Mouse (Mus musculus): Measurements from ENCODE around the gene Cbarp. TPM values are rescaled to one million over a fixed set of nuclear protein-coding genes. Genes with fewer than 3 reads are reported as not detected.

Cbarp gene
- polyA plus RNA-seq, 1 experiment from 2014 or later: 45.3 TPM

DNA sequence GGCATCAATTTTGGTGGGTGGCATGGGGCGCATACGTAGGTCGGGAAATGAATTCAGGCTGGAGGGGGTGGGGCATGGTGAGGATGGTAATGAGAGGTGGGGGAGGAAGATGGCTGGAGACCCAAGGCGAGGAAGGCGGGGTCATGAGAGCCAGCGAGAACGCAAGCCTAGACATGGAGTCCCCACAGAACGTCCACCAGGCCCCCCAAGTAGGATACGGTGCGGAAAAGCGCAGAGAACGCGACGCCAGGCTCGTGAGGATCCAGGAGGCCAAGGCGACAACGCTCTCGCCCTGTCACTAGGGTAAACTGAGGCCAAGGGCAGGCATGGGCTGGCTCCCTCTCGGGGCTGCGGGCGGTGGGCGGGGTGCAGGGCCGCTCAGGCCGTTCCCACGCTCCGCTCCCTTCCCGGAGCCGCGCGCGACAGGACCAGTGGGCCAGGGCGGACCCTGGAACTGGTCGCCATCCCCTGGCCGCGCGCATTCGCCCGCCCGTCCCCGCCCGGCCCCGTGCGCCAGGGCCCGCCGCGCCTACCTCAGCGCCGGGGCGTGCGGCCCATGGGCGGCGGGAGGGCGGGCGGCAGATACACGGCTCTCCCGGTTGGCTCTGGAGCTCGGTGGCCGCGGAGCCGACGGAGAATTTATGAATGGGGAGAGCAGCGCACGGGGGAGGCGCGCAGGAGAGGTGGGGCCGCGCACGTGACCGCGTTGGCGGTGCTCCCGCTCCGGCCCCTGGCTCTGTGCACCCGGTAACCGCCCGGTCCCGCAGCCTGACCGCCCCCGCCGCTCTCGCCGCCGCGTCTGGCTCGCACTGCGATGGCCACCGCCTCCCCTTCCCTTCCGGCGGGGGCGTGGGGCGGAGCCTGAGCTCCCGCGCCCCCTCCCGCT lies 1.8 kb downstream of the Cbarp start, which contains the start of gene Atp5d:
Gene Atp5d, plus strand, starts transcription at position 80 of the 886 bp plus-strand sequence.
- under 1% methylated on average over 85 of the region's 94 CpGs for WGBS
- ATAC-seq: peak; percentile 7
- peaks cover 63% of the 10 kb centered on the region for H3K4me1 ChIP-seq (replicated peaks)

GRCm38 (mm10) chr10:80137626-80138552 lies 2.7 kb downstream of the Cbarp start:
- Histone ChIP-seq H3K9me3 (no peaks in the 10 kb centered on the region), H3K9ac (replicated peaks) (peak overlapping the region; percentile 98), H3K36me3 (peaks cover 36% of the 10 kb centered on the region), H3K4me1 (replicated peaks) (peaks cover 59% of the 10 kb centered on the region), H3K4me2 (replicated peaks) (peak overlapping the region; percentile 90), H3K4me3 (replicated peaks) (peak overlapping the region; percentile 83), H3K27ac (peak overlapping the region; percentile 95), H3K27me3 (peaks cover 21% of the 10 kb centered on the region)
- no peak for ATAC-seq
- under 1% methylated on average over 26 of the region's 33 CpGs for WGBS

More for the DNA sequence above, 1.8 kb downstream of the Cbarp start, which contains the start of gene Atp5d:
- H3K36me3 ChIP-seq: peaks cover 32% of the 10 kb centered on the region
- peak within 1 kb of the TSS; percentile 90 for H3K4me2 ChIP-seq (replicated peaks)
- H3K9ac ChIP-seq (replicated peaks): peak within 1 kb of the TSS; percentile 98
- peak within 1 kb of the TSS; percentile 83 for H3K4me3 ChIP-seq (replicated peaks)
- peaks cover 21% of the 10 kb centered on the region for H3K27me3 ChIP-seq
- H3K9me3 ChIP-seq: no peaks in the 10 kb centered on the region
- peak within 1 kb of the TSS; percentile 95 for H3K27ac ChIP-seq

DNA sequence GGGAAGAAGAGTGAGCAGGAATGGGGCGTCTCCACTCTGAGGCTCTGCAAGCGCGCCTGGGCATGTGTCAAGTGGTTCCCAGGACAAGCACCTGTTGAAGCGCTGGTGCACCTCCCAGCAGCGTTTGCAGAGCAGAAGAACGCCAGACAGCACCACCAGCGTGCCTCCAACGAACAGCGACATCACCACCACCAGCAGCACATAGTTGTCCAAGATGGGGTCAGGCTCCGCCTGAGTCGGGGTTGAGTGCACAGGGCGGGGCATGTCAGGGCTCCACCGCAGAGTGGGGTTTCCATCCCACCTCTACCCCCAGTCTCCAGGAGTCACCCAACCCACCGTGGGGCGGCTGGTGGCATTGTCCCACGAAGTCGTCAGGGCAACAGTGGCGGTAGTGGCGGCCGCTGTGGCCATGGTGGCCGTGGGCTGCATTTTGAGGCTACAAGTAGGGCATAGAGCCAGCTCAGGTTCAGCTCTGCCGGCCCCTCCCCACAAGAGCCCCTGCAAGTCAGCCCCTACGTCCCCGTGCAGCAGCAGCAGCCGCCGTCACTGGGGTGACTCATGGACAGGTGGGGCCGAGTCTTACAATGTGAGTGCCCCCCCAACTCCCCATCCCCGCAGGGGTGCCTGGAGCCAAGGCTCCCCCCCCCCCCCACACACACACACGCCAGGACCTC lies 3.5 kb downstream of the Cbarp start:
- Histone ChIP-seq H3K9me3 (no peaks in the 10 kb centered on the region), H3K27ac (peak overlapping the region; percentile 95), H3K4me1 (replicated peaks) (peaks cover 58% of the 10 kb centered on the region), H3K9ac (replicated peaks) (peak overlapping the region; percentile 98), H3K36me3 (peaks cover 44% of the 10 kb centered on the region), H3K27me3 (peaks cover 21% of the 10 kb centered on the region), H3K4me3 (replicated peaks) (peak overlapping the region; percentile 83), H3K4me2 (replicated peaks) (peak overlapping the region; percentile 90)
- ATAC-seq: peak; percentile 7; the same call in 1 of the 2 replicates
- WGBS: 3% methylated on average over 29 of the region's 29 CpGs

GRCm38 (mm10) chr10:80136179-80136951 lies 4.3 kb downstream of the Cbarp start:
- Histone ChIP-seq H3K4me2 (replicated peaks) (peak overlapping the region; percentile 90), H3K9me3 (no peaks in the 10 kb centered on the region), H3K4me3 (replicated peaks) (peak overlapping the region; percentile 83), H3K4me1 (replicated peaks) (peaks cover 60% of the 10 kb centered on the region), H3K27ac (peak overlapping the region; percentile 95; the same call in 1 of the 2 replicates), H3K36me3 (peaks cover 51% of the 10 kb centered on the region), H3K27me3 (peaks cover 21% of the 10 kb centered on the region), H3K9ac (replicated peaks) (peak overlapping the region; percentile 98)
- WGBS: 13% methylated on average over 49 of the region's 49 CpGs
- ATAC-seq: no peak

DNA sequence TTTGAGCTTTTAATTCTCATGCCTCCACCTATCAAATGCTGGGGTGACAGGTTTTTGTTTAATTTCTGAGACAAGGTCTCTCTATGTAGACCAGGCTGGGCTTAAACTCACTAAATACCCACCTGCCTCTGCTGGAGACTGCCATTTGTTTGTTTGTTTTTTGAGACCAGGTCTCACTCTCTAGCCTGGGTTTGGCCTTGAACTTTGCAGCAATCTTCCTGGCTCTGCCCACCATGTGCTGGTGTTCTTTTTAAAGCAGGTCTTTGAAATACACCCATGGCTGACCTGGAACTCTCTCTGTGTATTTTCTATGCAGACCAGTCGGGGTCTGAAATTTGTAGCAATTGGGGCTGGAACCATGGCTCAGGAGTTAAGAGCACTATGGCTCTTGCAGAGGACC lies 5.0 kb downstream of the Cbarp start:
- H3K27ac ChIP-seq: no peak overlapping the region
- peaks cover 59% of the 10 kb centered on the region for H3K4me1 ChIP-seq (replicated peaks)
- H3K27me3 ChIP-seq: peaks cover 24% of the 10 kb centered on the region
- H3K9ac ChIP-seq (replicated peaks): no peak overlapping the region
- ATAC-seq: no peak
- no peaks in the 10 kb centered on the region for H3K9me3 ChIP-seq
- no peak overlapping the region for H3K4me2 ChIP-seq (replicated peaks)
- peaks cover 58% of the 10 kb centered on the region for H3K36me3 ChIP-seq
- H3K4me3 ChIP-seq (replicated peaks): no peak overlapping the region
- WGBS: 95% methylated on average over 1 of the region's 1 CpGs

GRCm38 (mm10) chr10:80135161-80135560 lies 5.5 kb downstream of the Cbarp start:
- Histone ChIP-seq H3K9ac (replicated peaks) (no peak overlapping the region), H3K4me2 (replicated peaks) (no peak overlapping the region), H3K27ac (no peak overlapping the region), H3K27me3 (peaks cover 24% of the 10 kb centered on the region), H3K36me3 (peaks cover 63% of the 10 kb centered on the region), H3K4me3 (replicated peaks) (no peak overlapping the region), H3K4me1 (replicated peaks) (peaks cover 57% of the 10 kb centered on the region), H3K9me3 (no peaks in the 10 kb centered on the region)
- 90% methylated on average over 10 of the region's 10 CpGs for WGBS
- no peak for ATAC-seq

DNA sequence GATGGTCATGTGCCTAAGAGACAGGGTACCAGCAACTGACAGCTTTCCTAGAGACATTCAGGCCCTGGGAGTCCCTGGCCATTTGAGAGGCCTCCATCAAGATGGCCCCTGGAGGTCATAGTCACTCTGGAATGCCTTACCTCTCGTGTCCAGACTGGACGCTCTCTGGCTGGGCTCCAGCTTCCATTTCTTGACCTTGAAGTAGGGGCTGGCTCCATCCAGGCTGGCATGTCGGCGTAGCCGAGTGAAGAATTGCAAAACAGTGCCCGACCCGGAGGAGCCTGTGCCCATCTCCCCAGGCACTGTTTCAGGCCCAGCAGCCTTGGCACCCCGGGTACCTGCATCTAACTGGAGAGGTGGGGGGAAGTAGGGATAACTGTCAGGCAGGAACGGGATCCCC lies 6.2 kb downstream of the Cbarp start:
- no peak overlapping the region for H3K9ac ChIP-seq (replicated peaks)
- H3K27me3 ChIP-seq: peaks cover 24% of the 10 kb centered on the region
- H3K4me2 ChIP-seq (replicated peaks): no peak overlapping the region
- H3K9me3 ChIP-seq: no peaks in the 10 kb centered on the region
- WGBS: 89% methylated on average over 9 of the region's 9 CpGs
- no peak overlapping the region for H3K4me3 ChIP-seq (replicated peaks)
- no peak overlapping the region for H3K27ac ChIP-seq
- no peak for ATAC-seq
- H3K4me1 ChIP-seq (replicated peaks): peaks cover 54% of the 10 kb centered on the region
- H3K36me3 ChIP-seq: peaks cover 70% of the 10 kb centered on the region

DNA sequence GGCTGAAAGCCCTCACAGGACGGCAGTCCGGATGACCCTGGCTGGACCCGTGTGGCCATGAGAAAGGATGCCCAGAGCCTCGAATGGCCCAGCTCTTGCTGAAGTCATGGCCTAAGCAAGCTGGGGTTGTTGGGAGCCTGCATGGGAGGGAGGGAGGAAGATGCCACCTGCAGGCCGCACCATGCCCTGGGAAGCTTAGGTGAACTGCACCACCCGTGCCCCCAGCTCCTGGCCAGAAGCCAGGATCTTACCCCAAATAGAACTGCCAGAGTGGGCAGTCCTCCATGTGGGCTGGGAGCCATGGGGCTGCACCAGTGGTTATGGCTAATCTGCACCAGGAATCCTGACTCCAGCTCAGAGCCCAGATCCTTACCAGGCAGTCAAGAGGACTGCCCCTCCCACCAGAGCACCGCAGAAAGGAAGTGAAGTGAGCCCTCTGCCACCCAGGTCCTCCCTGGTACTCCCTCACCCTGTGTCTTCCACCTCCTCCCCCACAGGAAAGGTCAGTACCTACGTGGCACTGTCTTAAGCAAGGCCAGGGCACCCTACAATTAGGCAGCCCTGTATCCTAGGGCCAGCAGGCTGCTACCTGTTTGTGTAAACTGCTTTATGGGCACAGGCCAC lies 7.3 kb downstream of the Cbarp start:
- no peak for ATAC-seq
- no peak overlapping the region for H3K9ac ChIP-seq (replicated peaks)
- no peak overlapping the region for H3K4me2 ChIP-seq (replicated peaks)
- H3K36me3 ChIP-seq: peaks cover 81% of the 10 kb centered on the region
- H3K4me1 ChIP-seq (replicated peaks): peaks cover 47% of the 10 kb centered on the region
- H3K27ac ChIP-seq: no peak overlapping the region
- H3K27me3 ChIP-seq: peaks cover 24% of the 10 kb centered on the region
- H3K9me3 ChIP-seq: no peaks in the 10 kb centered on the region
- no peak overlapping the region for H3K4me3 ChIP-seq (replicated peaks)
- 74% methylated on average over 8 of the region's 8 CpGs for WGBS

- peak overlapping the region; percentile 14; the same call in 1 of the 2 replicates for H3K4me3 ChIP-seq (replicated peaks)
- H3K9ac ChIP-seq (replicated peaks): peak overlapping the region; percentile 53; the same call in 1 of the 2 replicates
- peak overlapping the region; percentile 29 for H3K4me2 ChIP-seq (replicated peaks)
- H3K4me1 ChIP-seq (replicated peaks): peaks cover 33% of the 10 kb centered on the region
- H3K36me3 ChIP-seq: peaks cover 95% of the 10 kb centered on the region
- H3K9me3 ChIP-seq: no peaks in the 10 kb centered on the region
- peaks cover 23% of the 10 kb centered on the region for H3K27me3 ChIP-seq
- no peak for ATAC-seq
- WGBS: 26% methylated on average over 27 of the region's 27 CpGs
- no peak overlapping the region; the same call in 1 of the 2 replicates for H3K27ac ChIP-seq
These were observed 8.7 kb downstream of the Cbarp start for GRCm38 (mm10) chr10:80131952-80132350.

DNA sequence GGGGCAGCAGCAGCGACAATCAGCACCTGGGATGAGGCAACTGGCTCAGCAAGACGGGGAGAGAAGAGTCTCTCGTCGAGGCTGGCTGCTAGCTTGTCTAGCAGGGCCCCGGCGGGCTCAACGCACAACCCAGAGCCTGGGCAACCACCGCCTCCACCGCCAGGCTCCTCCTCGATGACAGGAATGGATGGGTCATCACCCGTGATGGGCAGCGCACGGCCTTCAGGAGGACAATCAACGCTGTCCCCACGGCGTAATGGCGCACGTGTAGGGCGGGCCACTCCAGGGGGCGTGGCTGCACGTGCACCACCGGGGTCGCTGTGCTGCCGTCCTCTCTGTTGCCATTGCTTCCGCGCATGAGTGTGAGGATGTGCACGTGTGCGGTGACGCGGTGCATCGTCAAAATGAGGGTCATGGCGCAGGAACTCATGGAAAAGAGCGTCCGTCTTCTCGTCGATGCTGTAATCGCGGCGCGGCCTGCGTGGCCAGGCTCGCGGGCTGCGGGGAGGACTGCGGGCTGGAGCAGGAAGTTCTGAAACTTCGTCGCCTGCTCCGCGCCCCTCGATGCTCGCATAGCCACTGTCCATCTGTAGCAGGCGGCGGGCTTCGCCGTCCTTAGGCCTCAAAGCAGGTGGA lies 9.2 kb downstream of the Cbarp start:
- Histone ChIP-seq H3K27ac (no peak overlapping the region; the same call in 1 of the 2 replicates), H3K27me3 (peaks cover 18% of the 10 kb centered on the region)

More for the DNA sequence above, 9.2 kb downstream of the Cbarp start:
- Histone ChIP-seq H3K4me1 (replicated peaks) (peaks cover 28% of the 10 kb centered on the region), H3K9me3 (no peaks in the 10 kb centered on the region), H3K9ac (replicated peaks) (peak overlapping the region; percentile 53; the same call in 1 of the 2 replicates), H3K4me2 (replicated peaks) (peak overlapping the region; percentile 29), H3K36me3 (peaks cover 100% of the 10 kb centered on the region), H3K4me3 (replicated peaks) (peak overlapping the region; percentile 14; the same call in 1 of the 2 replicates)
- WGBS: 16% methylated on average over 55 of the region's 55 CpGs
- peak; percentile 41 for ATAC-seq

All from midbrain, embryonic 13.5 days (tissue).